Mouse (Mus musculus) mesoderm, embryonic 11.5 days (tissue): ENCODE measurements at regions not wholly inside any gene's neighbourhood (a gene's known extent, or its start where the extent isn't known, plus 50 kb on each side); places are given as distances from the start of the nearest gene placed in this dataset.

Experiments
- DNase-seq: peaks from one replicate; pipeline ENCODE4 v3.0.0-alpha.2; 2012; ENCODE audit warnings: low read depth, low spot score

DNA sequence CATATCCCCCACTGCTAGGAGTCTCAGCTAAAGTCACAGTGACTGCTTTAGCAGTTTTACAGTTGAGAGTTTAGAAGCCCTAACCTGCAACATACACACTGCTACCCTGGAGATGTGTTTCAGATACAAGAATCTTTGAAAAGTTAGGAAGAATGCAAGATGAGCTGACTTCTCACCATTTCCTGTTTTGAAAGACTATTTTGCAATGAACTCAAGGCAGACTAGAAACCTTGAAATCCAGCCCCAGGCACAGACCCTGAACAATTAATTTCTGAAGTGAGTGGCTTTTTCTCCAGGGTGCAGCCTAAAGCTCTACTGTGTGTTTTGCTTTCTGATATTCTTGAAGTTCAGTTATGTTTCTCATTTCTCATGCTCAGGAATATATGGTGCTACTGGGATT, 440.6 kb downstream of the Nebl start:
- DNase-seq = no peak

DNA sequence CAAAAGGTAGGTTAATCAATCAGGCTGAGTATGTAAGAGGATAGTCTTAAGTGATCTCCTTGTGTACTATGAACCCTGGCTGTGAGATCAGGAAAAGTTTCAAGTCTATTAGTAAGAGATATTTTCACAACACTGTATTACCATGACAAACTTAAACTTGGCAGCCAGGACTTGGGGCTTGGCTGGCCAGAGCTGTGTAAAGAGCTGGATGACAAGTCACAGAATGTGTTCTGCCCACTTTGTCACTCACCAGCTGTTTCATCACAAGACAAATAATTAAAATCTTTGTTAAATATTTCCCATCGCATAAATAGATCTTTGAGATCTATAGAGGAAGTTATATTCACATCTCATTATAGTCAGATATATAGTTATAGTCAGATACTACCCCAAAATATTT, 443.7 kb downstream of the Nebl start:
- no peak for DNase-seq

DNA sequence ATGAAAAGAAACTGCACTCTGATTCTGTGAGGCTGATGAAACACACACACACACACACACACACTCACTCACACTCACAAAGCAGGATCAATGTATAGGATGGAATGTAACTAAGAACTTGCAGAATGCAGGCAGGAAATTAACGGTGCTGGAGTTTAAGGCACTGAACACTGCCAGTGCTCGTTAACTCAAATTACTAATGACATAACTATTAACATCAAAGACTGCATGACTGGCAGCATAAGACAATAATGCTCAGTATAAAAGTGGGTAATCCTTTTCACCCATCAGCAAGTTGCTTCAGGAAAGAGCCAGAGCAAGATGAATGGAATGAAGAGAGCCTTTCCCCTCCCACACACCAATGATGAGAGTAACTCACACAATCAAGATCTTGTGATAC, 481.3 kb downstream of the Nebl start:
- no peak for DNase-seq

DNA sequence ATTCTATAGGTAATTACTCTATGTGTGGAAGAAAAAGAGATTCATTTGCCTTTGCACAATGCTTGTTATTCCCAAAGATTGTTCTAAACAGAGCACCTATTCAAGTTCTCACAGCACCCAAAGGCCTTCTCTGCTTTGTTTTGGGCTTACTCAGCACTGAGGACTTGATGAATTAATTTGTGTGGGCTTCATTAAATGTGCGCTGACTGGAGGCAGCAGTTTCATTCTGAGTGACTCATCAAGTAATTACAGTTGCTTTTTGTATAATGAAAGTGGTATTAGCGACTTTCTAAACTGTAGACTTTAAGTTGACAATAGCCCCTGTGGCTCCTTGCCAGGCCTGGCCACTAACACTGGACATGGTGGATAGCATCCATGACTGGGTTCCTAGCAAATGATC, 485.4 kb downstream of the Nebl start:
- no peak for DNase-seq

DNA sequence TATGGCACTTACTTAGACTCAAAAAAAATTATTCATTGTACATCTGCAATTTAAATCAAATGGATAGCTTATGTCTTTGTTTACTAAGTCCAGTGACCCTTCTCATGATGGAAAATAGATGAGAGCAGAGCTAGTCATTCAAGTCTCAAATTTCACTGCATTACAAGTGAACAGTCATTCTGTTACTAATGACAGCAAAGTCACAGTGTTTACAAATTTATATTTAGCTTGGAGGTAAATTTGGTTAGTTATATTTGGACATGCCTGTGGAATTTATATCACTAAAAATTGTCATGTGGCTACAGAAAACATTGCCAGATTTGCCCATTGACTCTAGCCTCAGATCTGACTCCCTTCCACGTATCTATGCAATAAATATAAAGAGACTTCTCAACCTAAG, 515.7 kb downstream of the Nebl start:
- no peak for DNase-seq

DNA sequence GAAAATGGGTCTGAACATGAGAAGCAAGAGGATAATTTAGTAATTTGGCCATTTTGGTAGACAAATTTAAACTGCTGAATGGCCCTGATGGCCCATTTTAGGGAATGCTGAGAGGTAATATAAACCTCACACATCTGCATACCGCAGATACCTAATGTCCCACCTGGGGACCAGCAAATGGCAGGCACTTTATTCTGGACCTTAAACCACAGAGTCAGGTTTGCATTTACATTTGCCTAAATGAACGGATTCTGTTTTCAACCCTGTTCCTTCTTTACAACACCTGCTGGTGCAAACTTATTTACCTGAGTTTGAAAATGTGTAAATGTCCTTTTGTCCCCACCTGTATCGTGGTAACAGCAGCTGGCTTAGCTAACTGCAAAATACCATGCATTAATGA, 516.4 kb downstream of the Nebl start:
- DNase-seq = no peak

DNA sequence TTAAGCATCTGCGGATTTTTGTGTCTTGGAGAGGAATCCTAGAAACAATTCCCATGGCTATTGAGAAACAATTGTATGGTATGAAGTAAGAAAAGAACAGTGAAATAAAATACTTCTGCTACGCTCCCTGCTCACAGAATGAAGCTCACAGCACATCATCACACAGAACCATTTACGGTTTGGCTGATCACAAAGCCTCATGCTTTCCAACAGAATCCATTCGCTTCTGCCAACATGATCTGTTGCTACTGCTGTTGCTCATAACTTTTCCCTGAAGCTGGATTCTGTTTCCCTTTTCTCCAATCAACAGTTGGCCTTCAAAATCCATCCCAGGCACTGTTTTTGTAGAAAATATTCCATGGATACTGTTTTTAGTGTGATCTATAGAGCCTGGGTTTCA, 518.7 kb downstream of the Nebl start:
- DNase-seq = no peak

DNA sequence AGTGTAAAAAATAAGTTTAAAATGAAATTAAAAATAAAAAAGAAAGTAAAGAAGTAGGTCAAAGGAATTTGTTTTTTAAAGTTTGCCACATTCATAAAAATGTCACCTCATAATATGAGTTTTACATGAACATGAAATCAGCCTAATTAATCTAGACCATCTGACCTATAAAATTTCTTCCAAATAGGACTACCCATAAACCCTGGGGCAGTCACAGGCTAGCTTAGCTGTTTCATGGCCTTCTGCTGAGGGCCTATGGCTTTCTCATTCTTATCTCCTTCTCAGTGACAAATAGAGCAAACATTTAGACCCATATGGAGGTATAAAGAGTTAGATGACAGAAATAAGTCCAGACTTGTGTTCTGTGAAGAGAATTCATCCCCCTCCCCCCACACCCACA, 520.2 kb downstream of the Nebl start:
- no peak for DNase-seq

DNA sequence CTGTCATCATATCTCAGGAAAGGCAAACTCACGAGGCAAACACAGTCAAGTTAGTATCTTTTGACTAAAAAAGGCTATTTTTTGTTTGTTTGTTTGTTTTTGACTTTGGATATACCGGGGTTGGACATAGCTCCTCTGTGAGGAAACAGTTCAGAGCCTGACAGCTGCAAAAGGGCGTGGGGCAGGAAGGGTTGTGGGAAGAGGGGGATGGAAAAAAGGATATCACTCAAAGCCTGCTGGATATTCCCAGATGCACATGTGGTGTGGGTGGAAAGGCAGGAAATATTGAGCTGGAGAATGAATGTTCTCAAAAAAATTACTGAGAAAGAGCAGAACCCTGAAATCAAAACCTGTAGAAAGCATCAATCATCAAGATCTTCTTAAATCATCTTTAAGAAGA, 537.7 kb downstream of the Nebl start:
- no peak for DNase-seq

DNA sequence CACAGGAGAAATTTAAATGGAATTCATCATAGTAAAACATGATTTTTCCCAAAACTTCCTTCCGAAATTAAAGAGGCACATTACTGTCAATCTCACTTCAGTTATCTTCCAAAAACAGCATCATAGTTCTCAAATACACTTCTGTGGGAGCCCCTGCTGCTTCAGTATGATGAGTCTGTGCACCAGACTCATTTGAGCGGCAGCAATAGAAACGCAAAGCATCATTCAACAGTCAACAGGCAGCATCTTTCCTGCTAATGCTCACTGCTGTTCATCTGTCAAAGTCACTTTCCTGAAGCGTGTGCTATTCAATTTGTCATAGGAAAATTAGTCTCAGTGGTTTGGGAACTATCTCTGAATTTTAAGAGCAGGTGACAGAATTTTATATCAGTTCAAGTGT, 542.1 kb downstream of the Nebl start:
- DNase-seq = no peak

DNA sequence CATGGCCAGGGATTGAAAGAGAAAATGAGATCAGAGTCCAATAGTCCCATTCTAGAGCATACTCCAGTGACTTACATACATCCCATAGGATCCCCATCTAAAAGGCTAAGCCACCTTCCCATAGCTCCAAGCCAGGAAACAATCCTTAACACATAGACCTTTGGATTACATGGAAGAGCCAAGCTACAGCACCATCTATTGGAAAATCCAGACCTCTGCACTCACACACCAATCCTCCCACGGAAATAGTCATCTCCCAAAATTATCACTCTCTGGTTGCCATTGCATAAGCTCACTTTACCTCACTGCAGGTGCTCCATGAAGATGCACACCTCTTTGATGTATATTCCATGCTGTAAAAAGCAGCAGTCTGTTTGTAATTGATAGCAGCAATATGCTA, 543.4 kb downstream of the Nebl start:
- DNase-seq = no peak

DNA sequence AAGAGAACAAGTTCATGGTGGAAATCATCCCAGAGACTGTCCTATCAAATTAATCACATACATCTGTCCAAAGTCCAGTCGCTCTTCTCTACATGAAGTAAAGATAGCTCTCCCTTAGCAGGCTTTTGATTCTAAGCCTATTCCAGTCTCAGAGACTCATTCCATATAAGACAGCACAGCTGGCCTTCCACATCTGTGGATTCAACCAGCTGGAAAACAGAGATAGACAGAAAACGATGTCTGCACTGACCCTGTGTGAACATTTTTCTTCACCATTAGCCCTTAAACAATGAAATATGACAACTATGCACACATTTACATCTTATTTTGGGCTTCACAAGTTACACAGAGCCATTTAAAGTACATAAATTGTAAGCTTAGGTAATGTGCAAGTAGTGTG, 547.6 kb downstream of the Nebl start:
- no peak for DNase-seq

DNA sequence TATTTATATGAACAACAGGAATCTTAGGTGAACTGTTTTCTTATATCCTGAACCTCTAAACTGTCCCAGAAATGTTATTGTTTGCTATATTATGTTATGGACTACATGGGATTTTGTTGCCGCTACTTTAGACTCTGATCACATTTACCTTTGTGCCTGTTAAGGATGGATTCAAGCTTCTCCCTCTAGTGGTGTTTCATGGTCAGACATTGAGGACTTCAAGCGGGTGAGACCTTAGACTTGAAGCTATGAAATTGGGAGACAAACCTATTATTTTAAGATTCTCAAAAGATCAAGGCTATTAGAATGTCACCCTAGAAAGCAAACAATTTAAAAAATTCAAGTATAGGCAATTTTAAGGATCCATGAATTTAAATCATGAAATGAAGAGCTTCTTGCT, 549.7 kb downstream of the Nebl start:
- no peak for DNase-seq

DNA sequence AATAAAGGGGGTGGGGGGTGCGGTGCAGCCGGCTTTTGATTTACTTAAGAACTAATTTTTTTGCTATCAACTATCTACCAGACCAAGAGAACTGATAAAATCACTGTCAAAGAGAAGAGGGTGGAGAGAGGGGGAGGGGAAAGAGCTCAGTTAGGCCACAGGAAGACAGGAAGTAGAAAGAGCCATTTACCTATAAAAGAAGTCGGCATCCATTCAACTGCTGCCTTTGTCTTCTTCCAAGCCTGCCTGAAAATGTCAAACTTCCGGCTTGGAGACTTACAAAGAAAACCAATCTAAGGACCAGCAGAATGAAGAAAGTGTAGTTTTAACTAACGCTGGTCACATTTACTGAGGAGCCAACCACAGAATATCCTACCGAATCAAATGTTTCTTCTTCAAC, 562.4 kb downstream of the Nebl start:
- DNase-seq = no peak

DNA sequence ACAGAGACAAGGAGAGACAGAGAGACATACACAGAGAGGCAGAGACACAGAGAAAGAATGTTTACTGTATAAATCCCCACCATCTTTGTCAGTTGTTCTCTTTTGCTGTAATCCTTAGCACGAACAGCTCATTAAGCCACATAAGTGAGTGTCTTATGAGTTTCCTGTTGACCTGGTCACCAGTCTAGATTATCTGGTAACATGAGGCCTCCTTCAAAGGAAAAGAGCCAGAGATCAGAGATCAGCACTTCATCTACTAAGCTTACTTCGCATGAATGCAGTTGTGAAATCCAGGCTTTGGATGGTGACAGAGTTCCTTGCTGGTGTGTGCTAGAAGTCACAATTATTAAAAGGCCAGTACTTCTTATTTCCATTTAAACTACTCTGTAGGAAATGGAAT, 566.2 kb downstream of the Nebl start:
- DNase-seq = no peak

DNA sequence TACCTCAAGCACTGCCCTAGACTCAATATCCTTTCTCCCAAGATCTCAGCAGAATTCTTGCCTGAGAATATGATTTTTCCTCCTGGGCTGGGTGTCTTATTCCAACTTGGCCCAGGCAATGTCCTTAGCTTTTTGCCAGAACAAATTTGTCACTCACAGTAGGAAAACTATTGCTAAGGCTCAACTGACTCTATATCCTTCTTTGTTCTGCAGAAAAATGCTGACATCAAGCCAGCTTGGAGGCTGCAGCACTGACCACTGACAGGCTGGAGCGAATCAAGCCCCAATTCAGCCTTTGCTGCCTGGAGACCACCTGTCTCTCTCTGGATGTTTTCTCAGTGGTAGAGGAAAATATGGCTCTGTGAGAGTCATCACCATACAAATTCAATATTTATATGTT, 572.8 kb downstream of the Nebl start:
- DNase-seq = no peak

DNA sequence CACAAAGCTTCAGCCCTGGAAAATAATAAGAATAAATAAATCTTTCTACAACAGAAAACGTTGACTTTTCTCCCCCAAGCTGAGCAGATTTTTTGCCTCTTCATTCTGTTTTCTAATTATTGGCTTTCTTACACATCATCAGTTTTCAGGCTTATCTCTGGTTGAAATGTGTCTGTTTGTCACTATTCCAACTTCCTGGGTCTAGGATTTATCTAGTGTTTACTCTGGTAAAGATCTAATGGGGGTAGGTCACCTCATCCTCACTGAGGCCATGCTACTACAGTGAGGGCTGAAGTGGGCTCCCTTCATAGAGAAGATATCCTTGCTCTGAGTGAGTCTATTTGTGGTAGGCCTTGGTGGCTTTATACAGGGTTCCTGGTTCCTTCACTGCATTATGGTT, 573.9 kb downstream of the Nebl start:
- DNase-seq = no peak

DNA sequence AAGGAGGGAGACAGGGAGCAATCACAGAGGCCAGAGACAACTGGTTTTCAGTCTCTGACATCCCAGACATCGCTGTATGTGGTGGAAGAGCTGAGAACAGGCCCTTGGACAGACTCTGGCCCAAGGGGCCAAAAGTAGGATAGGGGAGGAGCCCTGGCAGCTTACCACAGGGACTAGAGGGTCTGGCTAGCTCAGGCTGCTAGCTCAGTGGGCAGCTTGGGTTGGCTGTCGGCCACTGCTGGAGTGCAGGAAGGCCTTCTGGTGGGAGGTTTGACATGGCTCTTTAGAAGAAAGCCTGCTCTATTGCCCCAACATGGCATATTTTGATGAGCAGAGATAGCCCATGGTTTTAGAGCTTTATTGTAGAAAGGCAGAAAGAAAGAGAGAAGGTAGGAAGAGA, 575.7 kb downstream of the Nebl start:
- DNase-seq = no peak

DNA sequence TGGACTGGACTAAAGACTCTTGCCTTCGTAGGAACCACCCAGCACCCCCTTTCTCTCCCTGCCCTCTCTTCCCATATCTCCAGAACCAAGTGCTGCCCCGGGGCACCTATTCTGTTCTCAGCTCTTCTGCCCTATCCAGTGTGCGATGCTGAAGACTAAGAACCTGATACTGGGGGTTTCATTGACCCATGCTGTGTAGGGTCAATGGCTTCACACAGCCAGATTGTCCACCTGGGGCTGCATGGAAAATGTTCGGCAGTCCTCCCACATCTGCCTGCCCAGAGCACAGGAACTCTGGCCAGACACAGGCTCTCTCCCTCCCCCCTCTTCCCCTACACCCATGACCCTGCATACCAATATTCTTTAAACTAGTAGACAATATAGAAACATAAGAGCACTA, 607.6 kb downstream of the Nebl start:
- DNase-seq = no peak

DNA sequence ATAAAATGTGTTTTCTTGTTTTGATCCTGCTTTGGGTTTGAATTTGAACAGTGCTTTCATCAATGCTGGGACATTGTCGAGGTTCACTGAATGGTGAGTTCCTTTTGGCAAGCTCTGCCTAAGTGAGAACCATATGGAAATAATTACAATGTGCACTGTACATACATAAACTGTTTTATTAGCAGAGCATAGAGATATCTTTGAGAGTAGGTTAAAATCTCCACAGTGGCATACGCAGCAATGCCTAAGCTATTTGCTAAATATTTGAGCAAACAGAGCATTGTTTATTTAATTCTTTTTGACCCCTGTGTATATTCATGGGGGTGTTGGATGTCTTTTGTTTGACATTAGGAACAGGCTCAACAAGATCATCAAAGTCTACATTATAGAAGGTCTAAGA, 614.0 kb downstream of the Nebl start:
- DNase-seq = peak; percentile 5

DNA sequence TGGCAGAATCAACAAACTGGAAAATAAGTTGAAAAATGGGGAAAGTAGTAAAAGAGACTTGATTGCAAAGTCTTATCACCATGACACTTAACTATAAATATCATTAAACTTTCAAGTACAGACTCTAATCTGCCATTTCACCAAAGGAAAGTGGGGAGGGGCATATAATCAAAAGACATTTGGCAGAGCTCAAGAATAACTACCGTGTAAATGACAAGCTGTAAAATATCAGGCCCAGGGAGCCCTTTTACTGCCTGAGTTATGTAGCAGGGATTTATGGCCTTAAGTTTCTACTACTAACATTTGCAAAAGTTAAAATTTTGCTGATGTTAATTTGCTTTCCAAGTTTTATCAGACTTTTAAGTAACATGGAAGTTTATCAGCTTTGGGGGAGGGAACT, 620.1 kb downstream of the Nebl start:
- DNase-seq = no peak

DNA sequence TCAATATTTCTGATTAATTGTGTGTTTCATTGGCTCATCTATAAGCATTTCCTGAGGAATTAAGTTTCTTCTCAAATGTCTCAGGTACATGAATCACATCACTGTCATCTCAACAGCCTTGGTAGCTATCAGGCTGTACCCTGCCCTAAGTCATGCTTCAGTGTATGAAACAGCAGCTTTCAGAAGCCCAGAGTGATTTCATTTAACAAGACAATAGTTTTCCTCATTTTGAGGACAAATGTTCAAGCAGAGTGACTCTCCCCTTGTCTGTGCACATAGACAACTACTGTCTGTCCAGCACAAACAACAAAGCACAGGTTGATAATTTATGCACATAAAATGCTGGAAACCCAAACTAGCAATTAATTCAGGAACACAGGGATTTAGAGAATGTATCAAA, 630.1 kb downstream of the Nebl start:
- no peak for DNase-seq

DNA sequence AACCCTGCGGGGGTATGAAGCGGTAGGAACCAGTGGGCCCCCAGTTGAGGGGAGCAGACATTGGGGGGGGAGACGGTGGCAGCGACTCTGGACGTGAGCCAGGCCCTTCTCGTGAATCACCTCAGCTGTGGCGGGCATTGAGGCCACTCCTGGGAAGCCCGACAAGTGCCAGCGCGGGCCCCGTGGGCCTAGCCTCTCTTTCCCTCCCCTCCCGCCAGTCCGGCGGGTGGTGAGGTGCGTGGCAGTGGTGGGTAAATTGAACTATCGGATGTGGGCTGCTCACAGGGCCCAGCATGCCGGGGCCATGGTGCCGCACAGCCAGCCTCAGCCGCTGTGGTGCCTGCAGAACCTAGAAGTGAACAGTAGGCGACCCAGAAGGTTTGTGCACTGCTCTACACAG, 633.7 kb downstream of the Nebl start:
- no peak for DNase-seq

DNA sequence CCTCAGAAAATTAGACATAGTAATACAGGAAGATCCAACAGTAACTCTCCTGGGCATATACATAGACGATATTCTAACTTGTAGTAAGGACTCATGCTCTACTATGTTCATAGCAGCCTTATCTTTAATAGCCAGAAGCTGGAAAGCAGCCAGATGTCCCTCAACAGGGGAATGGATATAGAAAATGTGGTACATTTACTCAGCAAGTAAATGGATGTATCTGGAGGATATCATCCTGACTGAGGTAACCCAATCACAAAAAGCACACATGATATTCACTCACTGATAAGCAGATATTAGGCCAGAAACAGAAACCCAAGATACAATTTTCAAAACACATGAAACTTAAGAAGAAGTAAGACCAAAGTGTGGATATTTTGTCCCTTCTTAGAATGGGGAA, 639.8 kb downstream of the Nebl start:
- DNase-seq = no peak

DNA sequence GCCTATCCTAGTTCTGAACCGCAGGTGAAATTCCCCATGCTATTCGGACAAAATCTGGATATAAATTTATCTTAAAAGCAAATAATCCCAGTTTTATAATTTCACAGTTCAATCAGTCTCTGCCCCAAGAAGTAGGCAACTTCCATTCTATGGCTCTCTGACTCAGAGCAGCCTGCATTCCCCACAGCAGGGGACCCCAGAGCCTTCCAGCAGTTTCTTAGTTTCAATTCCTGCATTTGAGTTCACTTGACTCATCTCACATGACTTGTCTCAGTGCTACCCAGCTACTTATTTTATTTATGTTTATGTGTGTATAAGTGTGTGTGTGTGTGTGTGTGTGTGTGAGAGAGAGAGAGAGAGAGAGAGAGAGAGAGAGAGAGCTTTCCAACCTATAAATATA, 650.0 kb downstream of the Nebl start:
- no peak for DNase-seq
